8 mouse cellular contexts compared by ENCODE assay signal in the genomic region with DNA sequence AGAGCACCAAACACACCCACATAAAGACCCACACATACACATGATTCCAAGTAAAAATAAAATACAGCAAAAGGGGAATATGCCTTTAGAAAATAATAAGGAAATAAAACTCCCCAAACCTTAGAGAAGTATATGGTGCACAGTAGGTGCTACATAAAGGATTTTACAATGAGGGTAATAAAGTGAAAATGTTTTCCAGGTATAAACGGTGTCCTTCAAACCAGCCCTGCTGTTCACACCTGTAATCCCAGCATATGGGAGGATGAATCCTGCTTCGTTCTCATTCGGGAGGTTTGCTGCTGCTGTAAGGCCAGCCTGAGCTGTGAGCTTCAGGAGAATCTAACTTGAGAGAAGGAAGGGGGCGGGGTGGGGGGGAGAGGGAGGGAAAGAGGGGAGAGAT. TPM values are rescaled to one million over a fixed set of nuclear protein-coding genes. Genes with fewer than 3 reads are reported as not detected.
DNase-seq lines count a peak whose midpoint lies in the region; ATAC-seq and TF ChIP-seq lines count a peak whose summit lies in the region.
"Had no signal": no experiment of that assay in that cellular context is flagged by ENCODE, and none has a peak within 500 bp of the region (broad histone marks: within the 10 kb centered on the region; RNA-seq: fewer than 3 reads in every experiment).

No protein-coding gene starts in this region.

- ATAC-seq in forebrain, embryonic 14.5 days: no peak
- ATAC-seq in limb, embryonic 13.5 days (ENCODE audit: low FRiP score, low read depth): no peak
- no peak for ATAC-seq in stomach, embryonic 16.5 days (ENCODE audit: insufficient read depth, low FRiP score)
- ATAC-seq in activated CD4-positive, CD25-positive, alpha-beta regulatory T cell, adult 4 months: no peak

- no peak for TF ChIP-seq POLR2A in spleen, adult 2 months (IDR thresholded peaks at IDR 0.05; ENCODE audit: low read depth, low read length)

- no peaks in the 10 kb centered on the region for H3K9me3 ChIP-seq in forebrain, embryonic 14.5 days (replicated peaks; ENCODE audit: control insufficient read depth, low read length)
- H3K9me3 ChIP-seq in limb, embryonic 13.5 days: no peaks in the 10 kb centered on the region
- H3K9me3 ChIP-seq in stomach, embryonic 16.5 days (replicated peaks; ENCODE audit: control insufficient read depth, low read length): no peaks in the 10 kb centered on the region

- H3K9ac ChIP-seq in forebrain, embryonic 14.5 days (ENCODE audit: low read length): no peak overlapping the region
- H3K9ac ChIP-seq in limb, embryonic 13.5 days: peak overlapping the region; percentile 39; the same call in 1 of the 2 replicates
- H3K9ac ChIP-seq in stomach, embryonic 16.5 days (ENCODE audit: low read length): no peak overlapping the region

- no peak for TF ChIP-seq CTCF in spleen, adult 2 months (IDR thresholded peaks at IDR 0.05; ENCODE audit: extremely low read depth, insufficient read depth, insufficient read length, insufficient replicate concordance)

- H3K4me3 ChIP-seq in spleen, adult 2 months (ENCODE audit: extremely low read depth, insufficient read depth, insufficient read length): peak overlapping the region; percentile 24; the same call in 1 of the 2 replicates
- H3K4me3 ChIP-seq in forebrain, embryonic 14.5 days (ENCODE audit: low read depth, low read length): peak overlapping the region; percentile 14; the same call in 1 of the 2 replicates
- H3K4me3 ChIP-seq in limb, embryonic 13.5 days: peak overlapping the region; percentile 34
- no peak overlapping the region for H3K4me3 ChIP-seq in stomach, embryonic 16.5 days (replicated peaks; ENCODE audit: low read length)
- H3K4me3 ChIP-seq: layer of hippocampus, adult 2 months had no signal

- 1% methylated on average over 3 of the region's 4 CpGs for WGBS in spleen, adult 2 months
- 8% methylated on average over 4 of the region's 4 CpGs for WGBS in forebrain, embryonic 14.5 days
- 5% methylated on average over 4 of the region's 4 CpGs for WGBS in limb, embryonic 13.5 days
- 5% methylated on average over 4 of the region's 4 CpGs for WGBS in stomach, embryonic 16.5 days

- H3K27me3 ChIP-seq in spleen, adult 2 months (ENCODE audit: control insufficient read depth, insufficient read depth, low read length): no peaks in the 10 kb centered on the region; the same call in 1 of the 2 replicates
- H3K27me3 ChIP-seq in forebrain, embryonic 14.5 days (replicated peaks; ENCODE audit: control insufficient read depth, insufficient read depth, low read length): no peaks in the 10 kb centered on the region
- peaks cover 10% of the 10 kb centered on the region for H3K27me3 ChIP-seq in limb, embryonic 13.5 days
- H3K27me3 ChIP-seq in stomach, embryonic 16.5 days (ENCODE audit: control insufficient read depth, insufficient read depth, low read length): peaks cover 3% of the 10 kb centered on the region; the same call in 1 of the 2 replicates

- no peak for DNase-seq in spleen, adult 2 months (ENCODE audit: low read depth in 1 of 2, low spot score in 2 of 2)
- no peak for DNase-seq in spleen, adult 18-20 months
- DNase-seq in forebrain, embryonic 14.5 days (ENCODE audit: low spot score): no peak
- DNase-seq in layer of hippocampus, postnatal 25 days (ENCODE audit: extremely low spot score in 1 of 2, low spot score in 1 of 2): no peak

- H3K27ac ChIP-seq in spleen, adult 2 months (ENCODE audit: insufficient read depth, low read length): no peak overlapping the region
- no peak overlapping the region for H3K27ac ChIP-seq in forebrain, embryonic 14.5 days (ENCODE audit: low read depth, low read length)
- no peak overlapping the region for H3K27ac ChIP-seq in limb, embryonic 13.5 days
- H3K27ac ChIP-seq in stomach, embryonic 16.5 days (ENCODE audit: low read length): no peak overlapping the region
- H3K27ac ChIP-seq: layer of hippocampus, adult 2 months had no signal

- no peaks in the 10 kb centered on the region for H3K36me3 ChIP-seq in spleen, adult 2 months (ENCODE audit: control insufficient read depth, insufficient read depth, low read length)
- H3K36me3 ChIP-seq in forebrain, embryonic 14.5 days (ENCODE audit: control insufficient read depth, insufficient read depth, low read length): no peaks in the 10 kb centered on the region
- no peaks in the 10 kb centered on the region for H3K36me3 ChIP-seq in limb, embryonic 13.5 days
- H3K36me3 ChIP-seq in stomach, embryonic 16.5 days (ENCODE audit: control insufficient read depth, insufficient read depth, low read length): no peaks in the 10 kb centered on the region

- peak overlapping the region; percentile 49 for H3K4me2 ChIP-seq in forebrain, embryonic 14.5 days (ENCODE audit: low read length)
- H3K4me2 ChIP-seq in limb, embryonic 13.5 days (replicated peaks): peak overlapping the region; percentile 62
- H3K4me2 ChIP-seq in stomach, embryonic 16.5 days (ENCODE audit: low read depth, low read length): peak overlapping the region; percentile 51

- peaks cover 2% of the 10 kb centered on the region for H3K4me1 ChIP-seq in spleen, adult 2 months (ENCODE audit: control insufficient read depth, insufficient read depth, insufficient read length)
- no peaks in the 10 kb centered on the region for H3K4me1 ChIP-seq in forebrain, embryonic 14.5 days (ENCODE audit: control insufficient read depth, insufficient read depth, low read length)
- H3K4me1 ChIP-seq in limb, embryonic 13.5 days: peaks cover 12% of the 10 kb centered on the region
- peaks cover 3% of the 10 kb centered on the region; the same call in 1 of the 2 replicates for H3K4me1 ChIP-seq in stomach, embryonic 16.5 days (ENCODE audit: control insufficient read depth, insufficient read depth, low read length)

RNA-seq across cellular contexts. Expression of a gene that starts 0.4 kb away (rescaled TPM):
- 16.4 and 22.5 TPM in 2 replicates for polyA plus RNA-seq in spleen, adult 2 months (2012; rRNA removed)
- 0.47 and 0.99 TPM in 2 replicates for polyA plus RNA-seq in forebrain, embryonic 14.5 days (2014; fragmentation: Nextera tagmentation; extraction: Ambion mirVana)
- 0.56 and 0.69 TPM in 2 replicates for polyA plus RNA-seq in limb, embryonic 13.5 days (2015; fragmentation: Nextera tagmentation; extraction: Ambion mirVana)
- polyA plus RNA-seq in stomach, embryonic 16.5 days (2015; fragmentation: Nextera tagmentation; extraction: Ambion mirVana): 0.56 and 0.61 TPM in 2 replicates
- under 1 TPM; 0.66 to 0.80 TPM for total RNA-seq in layer of hippocampus, postnatal 25 days (2021)
- 1 to 10 TPM in 1 of 2 experiments, under 1 TPM in 1; 0.95 to 1.1 TPM for polyA plus RNA-seq in activated CD4-positive, CD25-positive, alpha-beta regulatory T cell, adult 4 months (2017; shearing (Covaris generic))

RNA-seq across cellular contexts. Expression of a gene that starts 9.3 kb away (rescaled TPM):
- 0.27 TPM in 2 replicates for polyA plus RNA-seq in spleen, adult 2 months (2012; rRNA removed)
- 5.0 and 6.2 TPM in 2 replicates for polyA plus RNA-seq in forebrain, embryonic 14.5 days (2014; fragmentation: Nextera tagmentation; extraction: Ambion mirVana)
- 7.9 and 8.5 TPM in 2 replicates for polyA plus RNA-seq in limb, embryonic 13.5 days (2015; fragmentation: Nextera tagmentation; extraction: Ambion mirVana)
- polyA plus RNA-seq in stomach, embryonic 16.5 days (2015; fragmentation: Nextera tagmentation; extraction: Ambion mirVana): 0.45 and 2.6 TPM in 2 replicates
- 10 to 100 TPM; 12.0 to 15.1 TPM for total RNA-seq in layer of hippocampus, postnatal 25 days (2021)
- under 1 TPM; 0.03 to 0.05 TPM for polyA plus RNA-seq in activated CD4-positive, CD25-positive, alpha-beta regulatory T cell, adult 4 months (2017; shearing (Covaris generic))

RNA-seq across cellular contexts. Expression of a gene that starts 21.8 kb away (rescaled TPM):
- 40.3 and 44.4 TPM in 2 replicates for polyA plus RNA-seq in spleen, adult 2 months (2012; rRNA removed)
- 17.3 and 18.0 TPM in 2 replicates for polyA plus RNA-seq in forebrain, embryonic 14.5 days (2014; fragmentation: Nextera tagmentation; extraction: Ambion mirVana)
- 11.5 and 12.5 TPM in 2 replicates for polyA plus RNA-seq in limb, embryonic 13.5 days (2015; fragmentation: Nextera tagmentation; extraction: Ambion mirVana)
- polyA plus RNA-seq in stomach, embryonic 16.5 days (2015; fragmentation: Nextera tagmentation; extraction: Ambion mirVana): 18.9 and 19.6 TPM in 2 replicates
- 10 to 100 TPM; 28.9 to 30.8 TPM for total RNA-seq in layer of hippocampus, postnatal 25 days (2021)
- 10 to 100 TPM; 11.4 to 16.3 TPM for polyA plus RNA-seq in activated CD4-positive, CD25-positive, alpha-beta regulatory T cell, adult 4 months (2017; shearing (Covaris generic))

RNA-seq across cellular contexts. Expression of a gene that starts 35.8 kb away (rescaled TPM):
- polyA plus RNA-seq in spleen, adult 2 months (2012; rRNA removed): 0.52 and 0.84 TPM in 2 replicates
- polyA plus RNA-seq in forebrain, embryonic 14.5 days (2014; fragmentation: Nextera tagmentation; extraction: Ambion mirVana): 0.14 and 0.36 TPM in 2 replicates
- polyA plus RNA-seq in limb, embryonic 13.5 days (2015; fragmentation: Nextera tagmentation; extraction: Ambion mirVana): 0.47 and 0.50 TPM in 2 replicates
- polyA plus RNA-seq in stomach, embryonic 16.5 days (2015; fragmentation: Nextera tagmentation; extraction: Ambion mirVana): 0.51 and 0.56 TPM in 2 replicates
- 1 to 10 TPM in 1 of 2 experiments, under 1 TPM in 1; 0.86 to 1.2 TPM for total RNA-seq in layer of hippocampus, postnatal 25 days (2021)
- polyA plus RNA-seq in activated CD4-positive, CD25-positive, alpha-beta regulatory T cell, adult 4 months (2017; shearing (Covaris generic)): not detected

RNA-seq across cellular contexts. Expression of a gene that starts 36.0 kb away (rescaled TPM):
- 1.4 and 1.6 TPM in 2 replicates for polyA plus RNA-seq in spleen, adult 2 months (2012; rRNA removed)
- polyA plus RNA-seq in forebrain, embryonic 14.5 days (2014; fragmentation: Nextera tagmentation; extraction: Ambion mirVana): 4.4 and 5.5 TPM in 2 replicates
- 4.2 and 4.4 TPM in 2 replicates for polyA plus RNA-seq in limb, embryonic 13.5 days (2015; fragmentation: Nextera tagmentation; extraction: Ambion mirVana)
- 1.6 and 2.2 TPM in 2 replicates for polyA plus RNA-seq in stomach, embryonic 16.5 days (2015; fragmentation: Nextera tagmentation; extraction: Ambion mirVana)
- 10 to 100 TPM; 38.8 to 55.5 TPM for total RNA-seq in layer of hippocampus, postnatal 25 days (2021)
- polyA plus RNA-seq in activated CD4-positive, CD25-positive, alpha-beta regulatory T cell, adult 4 months (2017; shearing (Covaris generic)): under 1 TPM in 1 of 2 experiments, not detected in 1; 0.78 TPM
